Mouse (Mus musculus) CH12.LX (cell line): Measurements from ENCODE around the gene Tsc1. TPM values are rescaled to one million over a fixed set of nuclear protein-coding genes. Genes with fewer than 3 reads are reported as not detected.

Experiments
- DNase-seq: peaks from one replicate; pipeline ENCODE4 v3.0.0-alpha.2; 2013; ENCODE audit errors: extremely low read depth
- H3K27ac ChIP-seq: 2 replicates; pipeline ENCODE4 v1.5.1; 2012; ENCODE audit warnings: low read depth, mild to moderate bottlenecking, control low read depth, moderate library complexity; ENCODE audit not compliant: insufficient read depth
- H3K27me3 ChIP-seq: replicated peaks from 2 replicates; pipeline ENCODE3; 2012; ENCODE audit warnings: inconsistent platforms
- H3K36me3 ChIP-seq, 2 experiments: replicated peaks in 1 of 2; 2 replicates each; pipeline versions ENCODE3 to v1.6.1; 2012; ENCODE audit warnings: inconsistent platforms in 1 of 2, low read length in 1 of 2, mild to moderate bottlenecking in 1 of 2, mixed read lengths in 1 of 2, moderate library complexity in 1 of 2; ENCODE audit not compliant: control insufficient read depth in 1 of 2, insufficient read depth in 1 of 2
- H3K4me1 ChIP-seq, 2 experiments: 2 replicates each; pipeline ENCODE4 v1.6.1; 2012; ENCODE audit warnings: inconsistent platforms in 1 of 2, moderate library complexity in 1 of 2; ENCODE audit not compliant: insufficient read depth in 2 of 2, control insufficient read depth in 1 of 2
- H3K4me2 ChIP-seq: 2 replicates; pipeline ENCODE4 v1.6.1; 2012; ENCODE audit warnings: low read depth, mild to moderate bottlenecking, control low read depth; ENCODE audit not compliant: poor library complexity, insufficient read depth, severe bottlenecking
- H3K4me3 ChIP-seq, 3 experiments: fragments of 150-350 bp in 1 of 3; sonication (generic) in 1 of 3; replicated peaks in 1 of 3; 2 replicates each; pipeline versions ENCODE3 to v1.5.1; 2011 to 2012; ENCODE audit warnings: low read depth in 2 of 3, low read length in 2 of 3, mild to moderate bottlenecking in 2 of 3, moderate library complexity in 2 of 3, control low read depth in 1 of 3, improper control_type of control experiment in 1 of 3, inconsistent platforms in 1 of 3, mixed read lengths in 1 of 3; ENCODE audit not compliant: poor library complexity in 1 of 3
- H3K79me2 ChIP-seq: replicated peaks from 2 replicates; pipeline ENCODE4 v1.6.1; 2012; ENCODE audit warnings: mild to moderate bottlenecking, moderate library complexity; ENCODE audit not compliant: control insufficient read depth, poor library complexity, insufficient read depth, severe bottlenecking; ENCODE audit errors: extremely low read depth
- H3K9ac ChIP-seq: 2 replicates; pipeline ENCODE4 v1.6.1; 2012; ENCODE audit warnings: low read depth, mild to moderate bottlenecking, control low read depth, moderate library complexity; ENCODE audit not compliant: insufficient read depth
- H3K9me3 ChIP-seq: replicated peaks from 2 replicates; pipeline ENCODE3; 2012; ENCODE audit warnings: low read length, inconsistent platforms, mixed read lengths
- CTCF ChIP-seq, 2 experiments: IDR thresholded peaks in 1 of 2; conservative IDR thresholded peaks in 1 of 2; 2 replicates each; pipeline ENCODE4 v1.5.1; 2011 to 2012; ENCODE audit warnings: low read depth in 2 of 2, low read length in 2 of 2, improper control_type of control experiment in 1 of 2, inconsistent platforms in 1 of 2, mild to moderate bottlenecking in 1 of 2, moderate library complexity in 1 of 2
- EP300 ChIP-seq: IDR thresholded peaks from 2 replicates; pipeline ENCODE4 v1.6.1; 2011; ENCODE audit warnings: low read length, improper control_type of control experiment
- GABPA ChIP-seq: IDR thresholded peaks from 2 replicates; pipeline ENCODE4 v1.6.1; 2012; ENCODE audit warnings: low read depth, low read length, improper control_type of control experiment, inconsistent platforms; ENCODE audit not compliant: insufficient replicate concordance
- HCFC1 ChIP-seq: IDR thresholded peaks from 2 replicates; pipeline ENCODE4 v1.6.1; 2012; ENCODE audit warnings: low read depth, mild to moderate bottlenecking, inconsistent platforms, low read length, improper control_type of control experiment
- JUN ChIP-seq: IDR thresholded peaks from 2 replicates; pipeline ENCODE4 v1.6.1; 2011; ENCODE audit warnings: low read depth, mild to moderate bottlenecking, low read length, improper control_type of control experiment, moderate library complexity; ENCODE audit not compliant: insufficient read depth
- MAFK ChIP-seq: IDR thresholded peaks from 2 replicates; pipeline ENCODE4 v1.6.1; 2011; ENCODE audit warnings: low read length, improper control_type of control experiment; ENCODE audit not compliant: insufficient replicate concordance
- MAZ ChIP-seq: IDR thresholded peaks from 2 replicates; pipeline ENCODE4 v1.6.1; 2012; ENCODE audit warnings: low read depth, mild to moderate bottlenecking, inconsistent platforms, low read length, improper control_type of control experiment, moderate library complexity
- MEF2A ChIP-seq: IDR thresholded peaks from 2 replicates; pipeline ENCODE4 v1.6.1; 2014; ENCODE audit warnings: low read depth, mild to moderate bottlenecking, inconsistent platforms, low read length, improper control_type of control experiment, borderline replicate concordance
- MYC ChIP-seq: IDR thresholded peaks from 2 replicates; pipeline ENCODE4 v1.6.1; 2011; ENCODE audit warnings: low read depth, mild to moderate bottlenecking, improper control_type of control experiment, low read length
- NRF1 ChIP-seq: IDR thresholded peaks from 2 replicates; pipeline ENCODE4 v1.6.1; 2014; ENCODE audit warnings: low read depth, mild to moderate bottlenecking, inconsistent platforms, low read length, improper control_type of control experiment, moderate library complexity
- PAX5 ChIP-seq: IDR thresholded peaks from 2 replicates; pipeline ENCODE4 v1.6.1; 2012; ENCODE audit warnings: low read length, inconsistent platforms, mixed read lengths
- POLR2A ChIP-seq: IDR thresholded peaks from 2 replicates; pipeline ENCODE4 v1.6.1; 2011; ENCODE audit warnings: low read depth, mild to moderate bottlenecking, improper control_type of control experiment, low read length
- POLR2AphosphoS2 ChIP-seq: IDR thresholded peaks from 2 replicates; pipeline ENCODE4 v1.6.1; 2011; ENCODE audit warnings: low read depth, low read length, improper control_type of control experiment
- SIN3A ChIP-seq: IDR thresholded peaks from 2 replicates; pipeline ENCODE4 v1.6.1; 2012; ENCODE audit warnings: low read length, improper control_type of control experiment, inconsistent platforms
- TBP ChIP-seq: conservative IDR thresholded peaks from 2 replicates; pipeline ENCODE4 v1.6.1; 2011; ENCODE audit warnings: low read depth, low read length, improper control_type of control experiment
- TCF12 ChIP-seq: IDR thresholded peaks from 2 replicates; pipeline ENCODE4 v1.6.1; 2014; ENCODE audit warnings: low read depth, mild to moderate bottlenecking, inconsistent platforms, low read length, improper control_type of control experiment
- UBTF ChIP-seq: IDR thresholded peaks from 2 replicates; pipeline ENCODE4 v1.6.1; 2012; ENCODE audit warnings: low read depth, mild to moderate bottlenecking, inconsistent platforms, low read length, improper control_type of control experiment, moderate library complexity
- USF2 ChIP-seq: conservative IDR thresholded peaks from 2 replicates; pipeline ENCODE4 v1.6.1; 2011; ENCODE audit warnings: low read depth, low read length, improper control_type of control experiment
- ZKSCAN1 ChIP-seq: IDR thresholded peaks from 2 replicates; pipeline ENCODE4 v1.6.1; 2012; ENCODE audit warnings: low read depth, inconsistent platforms, low read length, improper control_type of control experiment, borderline replicate concordance
- ZMIZ1 ChIP-seq: IDR thresholded peaks from 2 replicates; pipeline ENCODE4 v1.6.1; 2012; ENCODE audit warnings: low read depth, mild to moderate bottlenecking, inconsistent platforms, low read length, improper control_type of control experiment
- ZNF384 ChIP-seq: IDR thresholded peaks from 2 replicates; pipeline ENCODE4 v1.6.1; 2012; ENCODE audit warnings: low read depth, low read length, improper control_type of control experiment, inconsistent platforms
- dilution Hi-C: fragments of 300-500 bp; cut with MboI; formaldehyde crosslinking; loops from 2 replicates; pipeline ENCODE4 v1.14.3; 2020; ENCODE audit warnings: low sequenced_read_pairs; ENCODE audit not compliant: extremely low pct_unique_long_range_greater_than_20kb, extremely low pct_ligation_motif_present
- in situ Hi-C: fragments of 300-500 bp; cut with MboI; formaldehyde crosslinking; loops from 3 replicates; pipeline ENCODE4 v1.14.3; 2019; ENCODE audit warnings: low sequenced_read_pairs, low pct_ligation_motif_present, low pct_unique_long_range_greater_than_20kb, mixed read lengths
- polyA plus RNA-seq: library from polyadenylated mRNA; unstranded; fragments of >175 nt; gene quantifications from 2 replicates; pipeline ENCODE4 v1.2.1, GENCODE M21; 2012; ENCODE audit warnings: low read depth; ENCODE audit not compliant: insufficient read length
- total RNA-seq, 2 experiments: library from RNA; depleted of rRNA; stranded (reverse); fragments of 300-350 nt in 1 of 2; fragments of >200 nt in 1 of 2; gene quantifications; 2 replicates each; pipeline ENCODE4 v1.2.3; 2012 to 2014

The Tsc1 gene
- total and polyA plus RNA-seq, 3 experiments: 8.1 to 13.4 (median 9.5) TPM

- no peak overlapping the region for H3K27ac ChIP-seq
- no peaks in the 10 kb centered on the region for H3K27me3 ChIP-seq
- TF ChIP-seq JUN: no peak
- no peak for TF ChIP-seq MAFK
- TF ChIP-seq CTCF (conservative IDR thresholded peaks at IDR 0.05 in 1 of 2, IDR thresholded peaks at IDR 0.05 in 1 of 2; ENCODE audit: low read depth in 2 of 2, low read length in 2 of 2): no peak
- no peak for TF ChIP-seq MYC
- TF ChIP-seq SIN3A: no peak
- no peak for TF ChIP-seq MEF2A
- TF ChIP-seq POLR2A: no peak
- no peak for TF ChIP-seq TCF12
- TF ChIP-seq ZNF384: no peak
- no peak for TF ChIP-seq UBTF
- no peaks in the 10 kb centered on the region for H3K79me2 ChIP-seq
- H3K4me3 ChIP-seq: no peak overlapping the region
- H3K36me3 ChIP-seq: no peaks in the 10 kb centered on the region
- dilution Hi-C loops: no loop called here
- H3K4me1 ChIP-seq: peaks cover 3 to 18% of the 10 kb centered on the region in 2 experiments
- no peak overlapping the region for H3K4me2 ChIP-seq
- no peak for DNase-seq
- no peaks in the 10 kb centered on the region for H3K9me3 ChIP-seq
- in situ Hi-C loops: no loop called here
- H3K9ac ChIP-seq: no peak overlapping the region
These were observed 5.8 kb upstream of the Tsc1 start for GRCm38 (mm10) chr2:28635199-28635598.

- peaks cover 0 to 13% of the 10 kb centered on the region in 2 experiments; a peak in 2 of 4 replicates for H3K4me1 ChIP-seq
- DNase-seq: no peak
- no peaks in the 10 kb centered on the region for H3K27me3 ChIP-seq
- no peaks in the 10 kb centered on the region for H3K9me3 ChIP-seq
- in situ Hi-C loops: no loop called here
- dilution Hi-C loops: no loop called here
- H3K27ac ChIP-seq: no peak overlapping the region
- no peak overlapping the region for H3K9ac ChIP-seq
- no peak overlapping the region for H3K4me2 ChIP-seq
- H3K4me3 ChIP-seq: no peak overlapping the region
- peaks cover 4% of the 10 kb centered on the region for H3K79me2 ChIP-seq
- TF ChIP-seq TBP (no peak), JUN (no peak), USF2 (no peak), MAFK (no peak), SIN3A (no peak), POLR2A (no peak), MEF2A (no peak), HCFC1 (no peak), UBTF (no peak), NRF1 (no peak), GABPA (no peak), TCF12 (no peak), PAX5 (no peak), POLR2AphosphoS2 (no peak), ZNF384 (no peak), EP300 (no peak), MAZ (no peak), ZKSCAN1 (no peak), ZMIZ1 (no peak)
- TF ChIP-seq, all 38 proteins: peak for 0
- H3K36me3 ChIP-seq: no peaks in the 10 kb centered on the region
These were observed 3.8 kb upstream of the Tsc1 start for GRCm38 (mm10) chr2:28637106-28637845.
